Mouse (Mus musculus): Measurements from ENCODE around the gene Socs3.

Gene Socs3

DNA sequence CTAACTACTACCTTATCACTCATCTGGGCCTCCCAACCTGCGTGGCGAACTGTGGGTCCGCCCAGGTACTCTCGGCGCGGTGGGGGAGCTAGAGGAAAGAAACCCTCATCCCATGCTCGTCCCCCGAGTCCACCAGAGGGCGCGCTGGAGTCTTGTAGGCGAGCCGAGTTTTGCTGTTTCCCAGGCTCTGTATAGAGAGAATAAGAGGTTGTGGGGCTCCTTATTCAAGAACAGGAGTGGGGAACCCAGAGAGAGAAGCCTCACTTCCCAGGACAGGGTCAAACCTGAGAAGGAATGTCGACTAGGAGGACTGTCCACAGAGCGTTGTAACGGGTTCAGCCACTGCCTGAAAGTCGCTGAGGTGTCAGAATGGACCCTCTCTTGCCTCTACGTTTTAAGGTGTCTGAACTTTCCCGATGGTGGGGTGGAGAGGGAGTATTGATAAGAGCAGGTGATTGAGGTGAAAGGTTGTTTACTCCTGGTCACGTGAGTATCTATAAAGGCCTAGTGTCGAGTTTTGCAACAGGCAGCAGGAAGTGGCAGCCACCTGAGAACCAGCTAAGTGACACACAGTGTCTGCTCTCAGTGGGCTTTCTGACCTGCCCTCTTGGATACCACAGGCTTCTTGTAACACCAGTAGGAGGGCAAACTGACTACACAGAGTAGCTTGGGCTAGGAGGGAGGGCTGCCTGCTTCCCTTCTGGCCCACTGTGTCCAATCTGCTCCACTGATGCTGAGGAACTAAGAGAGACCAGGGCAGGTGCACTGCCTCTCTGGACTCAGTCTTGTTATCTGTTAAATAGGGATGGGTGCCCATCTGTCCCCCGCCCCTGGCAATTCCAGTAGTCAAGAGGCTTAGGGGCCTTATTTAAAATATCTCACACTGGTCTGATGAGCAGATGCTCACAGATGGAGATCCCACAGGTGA, at the start of gene Socs3:
Gene Socs3 (minus strand): TSS at position 103 of the 928 bp plus-strand sequence.
- peak; percentile 83 for DNase-seq (ENCODE audit: low read depth, low spot score)

GRCm38 (mm10) chr11:118018328-118018727, 48.5 kb upstream of the Socs3 start:
- DNase-seq (ENCODE audit: low read depth, low spot score), result peak; percentile 33

GRCm38 (mm10) chr11:118015381-118016145, 45.7 kb upstream of the Socs3 start:
- DNase-seq (ENCODE audit: low read depth, low spot score), result no peak

GRCm38 (mm10) chr11:118014391-118014995, 44.6 kb upstream of the Socs3 start:
- no peak for DNase-seq (ENCODE audit: low read depth, low spot score)

DNA sequence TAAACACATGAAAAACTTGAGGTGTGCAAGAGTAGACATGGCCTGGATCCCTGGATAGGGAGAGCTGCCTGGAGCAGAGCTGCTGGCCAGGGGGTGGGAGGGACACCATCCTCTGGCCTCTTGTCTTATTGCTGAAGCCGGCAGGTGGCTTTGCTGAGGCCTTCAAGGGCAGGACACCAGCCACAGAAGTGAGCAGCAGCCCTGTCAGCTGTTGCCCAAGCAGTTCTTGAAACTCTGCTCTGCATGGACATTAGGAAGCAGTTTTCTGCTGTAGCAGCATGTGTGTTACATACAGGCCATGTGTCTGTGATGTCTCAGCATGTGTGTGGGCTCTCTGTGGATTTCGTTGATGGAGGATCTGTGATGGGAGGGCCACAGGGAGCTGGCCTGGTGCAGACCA, 43.5 kb upstream of the Socs3 start:
- no peak for DNase-seq (ENCODE audit: low read depth, low spot score)

DNA sequence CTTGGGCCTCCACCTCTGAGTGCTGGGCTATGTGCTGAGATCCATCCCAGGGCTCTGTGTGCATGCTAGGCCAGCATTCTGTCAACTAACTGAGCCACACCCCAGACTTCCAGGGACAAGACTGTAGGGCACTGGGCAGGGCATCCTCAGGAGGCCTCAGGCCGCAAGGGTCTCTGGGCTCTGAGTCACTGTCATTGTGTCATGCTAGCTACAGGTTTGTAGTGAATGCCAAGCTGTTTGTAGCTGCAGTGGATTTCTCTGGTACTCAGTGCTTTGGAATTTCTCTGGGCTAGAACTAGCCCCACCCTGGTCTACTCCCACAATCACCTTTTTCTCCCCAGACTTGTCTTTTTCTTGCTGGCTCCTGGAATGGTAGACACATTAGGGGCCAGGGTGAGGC, 42.7 kb upstream of the Socs3 start:
- no peak for DNase-seq (ENCODE audit: low read depth, low spot score)

DNA sequence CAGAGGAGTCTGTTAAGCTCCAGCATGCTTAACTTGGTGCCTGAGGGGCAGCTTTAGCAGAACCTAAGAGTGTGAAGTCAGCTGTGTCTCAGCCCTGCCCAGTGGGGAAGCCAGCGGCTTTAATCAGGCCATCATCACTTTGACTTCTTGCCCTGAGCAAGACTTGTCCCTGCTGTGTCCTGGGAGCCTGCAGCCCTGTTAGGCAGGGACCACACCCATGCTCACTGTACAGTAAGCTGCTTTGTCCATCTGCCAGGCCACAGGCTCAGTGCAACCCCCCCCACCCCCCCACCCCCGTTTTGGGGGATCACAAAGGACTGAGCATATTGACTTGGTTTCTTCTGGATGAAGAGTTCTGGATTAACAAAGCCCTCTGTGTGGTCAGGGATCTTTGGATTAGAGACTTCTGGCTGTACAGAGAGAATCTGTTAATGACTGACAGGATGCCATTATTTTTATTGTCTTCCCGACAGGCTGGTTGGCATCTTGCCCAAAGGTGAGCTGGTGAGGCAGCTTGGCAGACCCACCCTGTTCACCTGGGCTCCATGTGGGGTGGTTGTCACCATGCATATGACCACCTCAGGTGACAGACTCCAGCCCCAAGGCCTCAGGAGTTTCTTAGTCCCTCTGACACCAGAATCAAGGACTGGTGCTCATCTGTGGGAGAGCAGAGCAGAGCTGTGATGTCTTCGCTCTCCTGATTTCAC, 40.2 kb upstream of the Socs3 start:
- no peak for DNase-seq (ENCODE audit: low read depth, low spot score)

- DNase-seq (ENCODE audit: low read depth, low spot score), result no peak
These were observed 39.0 kb upstream of the Socs3 start for GRCm38 (mm10) chr11:118008843-118009242.

DNA sequence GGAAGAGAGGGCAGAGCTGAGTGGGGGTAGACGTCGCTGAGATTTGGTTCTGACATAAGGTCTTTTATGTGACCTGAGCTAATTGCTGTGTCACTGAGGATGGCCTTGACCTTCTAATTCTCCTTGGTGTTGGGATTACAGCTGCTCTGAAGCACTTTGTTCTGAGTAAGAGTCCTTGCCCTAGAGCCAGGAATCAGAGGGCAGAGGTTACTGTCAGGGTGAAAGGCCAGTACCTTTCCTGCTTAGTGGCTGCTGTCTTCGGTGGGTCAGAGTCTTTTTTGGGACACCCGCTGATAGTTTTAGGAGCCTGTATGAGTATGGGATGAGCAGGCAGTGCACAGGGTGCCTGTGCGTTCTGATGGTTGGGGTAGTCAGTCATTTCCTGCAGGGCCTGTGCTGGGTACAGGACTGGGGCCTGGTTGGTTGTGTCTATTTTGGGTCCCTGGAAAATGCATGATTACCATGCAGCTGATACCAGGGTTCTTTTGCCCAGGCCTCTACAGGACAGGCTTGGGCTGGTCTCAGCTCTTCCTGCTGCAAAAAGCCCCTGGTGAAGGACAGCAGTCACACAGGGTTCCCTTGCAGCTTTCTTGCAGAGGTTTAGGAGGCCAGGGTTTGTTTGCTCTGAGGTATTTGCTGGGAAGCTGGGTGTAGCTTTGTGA, 38.4 kb upstream of the Socs3 start:
- DNase-seq (ENCODE audit: low read depth, low spot score), result no peak

- no peak for DNase-seq (ENCODE audit: low read depth, low spot score)
These were observed 37.8 kb upstream of the Socs3 start for GRCm38 (mm10) chr11:118007460-118008143.

DNA sequence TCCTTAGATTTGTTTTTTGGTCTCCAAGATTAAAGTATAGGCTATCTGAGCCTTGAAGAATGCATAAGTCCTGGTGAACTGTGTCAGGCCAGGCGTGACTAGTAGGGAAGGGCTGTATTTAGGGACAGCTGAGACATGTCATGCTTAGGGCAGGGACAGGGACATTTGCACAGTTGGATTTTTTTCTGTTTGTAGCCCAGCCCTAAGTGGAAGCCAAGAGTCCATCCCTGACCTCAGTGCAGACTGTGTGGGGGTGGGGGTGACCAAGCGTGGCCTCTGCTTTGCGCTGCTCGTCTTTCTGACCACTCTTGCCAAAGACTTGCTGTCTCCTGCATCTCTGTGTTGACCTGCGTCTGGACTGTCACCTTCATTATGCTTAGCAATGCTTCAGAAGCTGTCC, 34.4 kb upstream of the Socs3 start:
- no peak for DNase-seq (ENCODE audit: low read depth, low spot score)

DNA sequence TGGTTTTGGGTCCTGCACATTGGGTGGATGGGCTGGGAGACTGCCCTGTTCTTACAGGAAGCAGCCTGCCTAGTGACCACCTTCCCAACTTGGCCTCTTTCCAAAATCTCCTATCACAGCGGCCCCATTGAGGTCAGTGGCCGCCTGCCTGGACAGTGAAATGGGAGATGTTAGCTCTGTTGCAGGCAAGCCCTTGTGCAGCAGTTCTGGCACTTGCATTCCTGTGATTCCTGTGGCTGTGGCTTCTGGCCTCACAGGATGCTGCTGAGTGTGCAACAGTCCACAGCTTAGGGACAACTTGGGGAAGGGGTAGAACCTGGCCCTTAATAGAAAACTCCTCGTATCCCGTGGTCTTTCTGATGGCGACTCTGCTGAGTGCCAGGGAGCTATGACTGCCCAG, 33.9 kb upstream of the Socs3 start:
- no peak for DNase-seq (ENCODE audit: low read depth, low spot score)

DNA sequence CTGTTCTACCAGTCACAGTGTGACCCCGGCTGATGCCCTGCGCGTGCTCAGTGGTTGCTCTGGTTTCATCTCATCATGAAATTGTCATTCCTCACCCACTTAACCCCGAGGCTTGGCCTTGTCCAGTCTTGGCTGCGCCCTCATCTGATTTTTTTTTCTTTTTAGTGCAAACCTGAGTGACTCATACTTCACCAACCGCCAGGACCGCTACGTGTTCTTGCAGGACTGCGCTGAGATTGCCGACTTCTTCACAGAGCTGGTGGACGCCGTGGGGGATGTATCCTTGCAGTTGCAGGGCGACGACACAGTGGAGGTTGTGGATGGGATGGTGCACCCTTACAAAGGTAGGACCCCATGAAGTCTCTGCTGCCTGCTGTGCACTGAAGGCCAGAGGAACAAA, 33.3 kb upstream of the Socs3 start:
- DNase-seq (ENCODE audit: low read depth, low spot score), result no peak

DNA sequence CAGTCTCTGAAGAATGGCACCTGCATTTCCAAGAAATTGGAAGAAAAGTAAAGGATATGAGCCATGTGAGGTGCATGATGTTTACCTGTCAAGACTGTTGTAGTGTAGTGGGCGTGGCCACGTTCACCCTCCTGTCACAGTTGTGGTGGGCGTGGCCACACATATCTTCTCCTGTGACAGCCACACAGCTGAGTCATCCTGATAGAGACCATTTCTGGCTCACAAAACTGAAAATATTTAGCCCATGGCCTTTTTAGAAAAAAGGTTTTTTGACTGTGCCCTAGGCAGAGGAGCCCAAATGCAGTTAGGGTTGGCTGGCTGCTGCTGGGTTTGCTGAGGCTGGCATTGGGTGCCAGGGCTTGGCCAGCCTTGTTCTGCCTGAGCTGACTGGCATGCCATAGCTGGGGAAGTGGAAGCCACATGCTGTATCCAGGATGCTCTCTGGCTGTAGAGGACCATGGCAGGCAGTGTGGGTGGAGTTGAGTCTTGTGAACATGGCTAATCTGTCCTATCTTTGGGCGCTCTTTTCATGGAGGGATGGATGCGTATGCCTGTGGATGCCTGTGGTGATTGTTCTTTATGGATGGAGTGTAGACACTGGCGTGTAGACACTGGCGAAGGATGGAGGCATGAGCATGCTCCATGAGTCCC, 30.8 kb upstream of the Socs3 start:
- peak; percentile 94 for DNase-seq (ENCODE audit: low read depth, low spot score)

GRCm38 (mm10) chr11:118000083-118000482, 30.2 kb upstream of the Socs3 start:
- DNase-seq (ENCODE audit: low read depth, low spot score), result no peak

GRCm38 (mm10) chr11:117999260-117999934, 29.6 kb upstream of the Socs3 start:
- DNase-seq (ENCODE audit: low read depth, low spot score), result no peak

GRCm38 (mm10) chr11:117998356-117998755, 28.5 kb upstream of the Socs3 start:
- DNase-seq (ENCODE audit: low read depth, low spot score), result no peak

GRCm38 (mm10) chr11:117997085-117997484, 27.2 kb upstream of the Socs3 start:
- no peak for DNase-seq (ENCODE audit: low read depth, low spot score)

- no peak for DNase-seq (ENCODE audit: low read depth, low spot score)
These were observed 26.2 kb upstream of the Socs3 start for GRCm38 (mm10) chr11:117996066-117996465.

Data from c-Kit-negative CD71-positive TER-119-positive erythroid progenitor cells, embryonic 14.5 days (primary cell).